Mouse (Mus musculus): Measurements from ENCODE around the gene Ift27. TPM values are rescaled to one million over a fixed set of nuclear protein-coding genes. Genes with fewer than 3 reads are reported as not detected.

The Ift27 gene
- total RNA-seq, 2 experiments from 2014 or later: 50.9 to 53.5 TPM

Other genes with a start within 250 kb of the Ift27 start
- 100 to 1,000 TPM; 198 to 232 TPM for gene Txn2, start 245.1 kb downstream of the Ift27 start, total RNA-seq (2021)
- gene Foxred2, start 217.4 kb downstream of the Ift27 start, total RNA-seq (2021): 1 to 10 TPM; 2.2 to 2.8 TPM
- gene Eif3d, start 203.3 kb downstream of the Ift27 start, total RNA-seq (2021): 10 to 100 TPM; 80.8 to 85.2 TPM
- under 1 TPM in 1 of 2 experiments, not detected in 1; 0.05 TPM for gene Cacng2, start 54.1 kb downstream of the Ift27 start, total RNA-seq (2021)
- over 10,000 TPM; 11,172 to 13,407 TPM for gene Pvalb, start 32.3 kb upstream of the Ift27 start, total RNA-seq (2021)
- 1 to 10 TPM in 1 of 2 experiments, under 1 TPM in 1; 0.96 to 2.1 TPM for gene Ncf4, start 70.7 kb upstream of the Ift27 start, total RNA-seq (2021)
- 1 to 10 TPM; 2.3 to 2.4 TPM for gene Csf2rb2, start 131.6 kb upstream of the Ift27 start, total RNA-seq (2021)
- 1 to 10 TPM; 4.0 to 4.4 TPM for gene Csf2rb, start 151.6 kb upstream of the Ift27 start, total RNA-seq (2021)
- not detected for gene Tex33, start 221.8 kb upstream of the Ift27 start, total RNA-seq (2021)
- gene Tst, start 231.8 kb upstream of the Ift27 start, total RNA-seq (2021): 10 to 100 TPM; 18.0 to 23.3 TPM
- gene Mpst, start 232.3 kb upstream of the Ift27 start, total RNA-seq (2021): 10 to 100 TPM; 34.6 to 40.5 TPM

Data from gastrocnemius, postnatal 10 days (tissue).